Mouse (Mus musculus): ENCODE results near the gene Clstn2. TPM values are rescaled to one million over a fixed set of nuclear protein-coding genes. Genes with fewer than 3 reads are reported as not detected.
A peak's percentile ranks its signal among the peaks of the same experiment; 100 is the strongest.

The Clstn2 gene
- polyA plus RNA-seq, 1 experiment from 2014 or later: 0.36 TPM

GRCm38 (mm10) chr9:97826077-97826947 lies 206.7 kb downstream of the Clstn2 start:
- Histone ChIP-seq H3K9me3 (no peaks in the 10 kb centered on the region), H3K27me3 (replicated peaks) (0 out of 2 replicates have a peak, but pooled peaks cover 3% of the 10 kb centered on the region), H3K4me1 (peaks cover 55% of the 10 kb centered on the region), H3K36me3 (no peaks in the 10 kb centered on the region), H3K27ac (replicated peaks) (peak overlapping the region; percentile 58), H3K9ac (no peak overlapping the region), H3K4me3 (no peak overlapping the region), H3K4me2 (peak overlapping the region; percentile 53)
- WGBS: 24% methylated on average over 16 of the region's 16 CpGs
- no peak; the same call in 1 of the 2 replicates for ATAC-seq (ENCODE audit: extremely low read depth, insufficient number of reproducible peaks, low FRiP score, low TSS enrichment)

GRCm38 (mm10) chr9:97817116-97817515 lies 215.9 kb downstream of the Clstn2 start:
- Histone ChIP-seq H3K9ac (no peak overlapping the region), H3K4me2 (no peak overlapping the region), H3K9me3 (no peaks in the 10 kb centered on the region), H3K27me3 (replicated peaks) (no peaks in the 10 kb centered on the region), H3K4me1 (peaks cover 18% of the 10 kb centered on the region), H3K4me3 (no peak overlapping the region), H3K27ac (replicated peaks) (no peak overlapping the region), H3K36me3 (no peaks in the 10 kb centered on the region)
- WGBS: 47% methylated on average over 4 of the region's 4 CpGs
- ATAC-seq (ENCODE audit: extremely low read depth, insufficient number of reproducible peaks, low FRiP score, low TSS enrichment): no peak

GRCm38 (mm10) chr9:97816143-97816805 lies 216.7 kb downstream of the Clstn2 start:
- H3K36me3 ChIP-seq: no peaks in the 10 kb centered on the region
- no peak for ATAC-seq (ENCODE audit: extremely low read depth, insufficient number of reproducible peaks, low FRiP score, low TSS enrichment)
- H3K27ac ChIP-seq (replicated peaks): no peak overlapping the region
- 70% methylated on average over 3 of the region's 3 CpGs for WGBS
- no peaks in the 10 kb centered on the region for H3K9me3 ChIP-seq
- no peak overlapping the region for H3K4me2 ChIP-seq
- no peak overlapping the region for H3K9ac ChIP-seq
- peaks cover 18% of the 10 kb centered on the region for H3K4me1 ChIP-seq
- H3K27me3 ChIP-seq (replicated peaks): no peaks in the 10 kb centered on the region
- H3K4me3 ChIP-seq: no peak overlapping the region

- no peaks in the 10 kb centered on the region for H3K36me3 ChIP-seq
- peak overlapping the region; percentile 9; the same call in 1 of the 2 replicates for H3K4me2 ChIP-seq
- H3K4me3 ChIP-seq: no peak overlapping the region
- H3K4me1 ChIP-seq: peaks cover 10% of the 10 kb centered on the region
- 0 out of 2 replicates have a peak overlapping the region, but pooled peaks have one; percentile 8 for H3K27ac ChIP-seq (replicated peaks)
- H3K9ac ChIP-seq: 0 out of 2 replicates have a peak overlapping the region, but pooled peaks have one; percentile 5
- H3K27me3 ChIP-seq (replicated peaks): no peaks in the 10 kb centered on the region
- 11% methylated on average over 3 of the region's 3 CpGs for WGBS
- H3K9me3 ChIP-seq: no peaks in the 10 kb centered on the region
- no peak for ATAC-seq (ENCODE audit: extremely low read depth, insufficient number of reproducible peaks, low FRiP score, low TSS enrichment)
These were observed 219.8 kb downstream of the Clstn2 start for GRCm38 (mm10) chr9:97813157-97813556.

- Histone ChIP-seq H3K9me3 (no peaks in the 10 kb centered on the region), H3K9ac (no peak overlapping the region), H3K36me3 (no peaks in the 10 kb centered on the region), H3K4me3 (no peak overlapping the region), H3K27me3 (replicated peaks) (no peaks in the 10 kb centered on the region), H3K4me1 (no peaks in the 10 kb centered on the region), H3K27ac (replicated peaks) (no peak overlapping the region), H3K4me2 (no peak overlapping the region)
- WGBS: 83% methylated on average over 5 of the region's 5 CpGs
- ATAC-seq (ENCODE audit: extremely low read depth, insufficient number of reproducible peaks, low FRiP score, low TSS enrichment): no peak
These were observed 225.9 kb downstream of the Clstn2 start for GRCm38 (mm10) chr9:97807031-97807430.

- peaks cover 8% of the 10 kb centered on the region for H3K4me1 ChIP-seq
- 63% methylated on average over 8 of the region's 8 CpGs for WGBS
- H3K4me2 ChIP-seq: no peak overlapping the region
- no peaks in the 10 kb centered on the region for H3K27me3 ChIP-seq (replicated peaks)
- no peaks in the 10 kb centered on the region for H3K9me3 ChIP-seq
- H3K36me3 ChIP-seq: no peaks in the 10 kb centered on the region
- H3K4me3 ChIP-seq: no peak overlapping the region
- H3K9ac ChIP-seq: no peak overlapping the region
- H3K27ac ChIP-seq (replicated peaks): no peak overlapping the region
- ATAC-seq (ENCODE audit: extremely low read depth, insufficient number of reproducible peaks, low FRiP score, low TSS enrichment): no peak
These were observed 239.3 kb downstream of the Clstn2 start for GRCm38 (mm10) chr9:97793661-97794060.

- Histone ChIP-seq H3K36me3 (no peaks in the 10 kb centered on the region), H3K4me2 (no peak overlapping the region), H3K4me3 (no peak overlapping the region), H3K27ac (replicated peaks) (no peak overlapping the region), H3K27me3 (replicated peaks) (no peaks in the 10 kb centered on the region), H3K4me1 (peaks cover 11% of the 10 kb centered on the region; the same call in 1 of the 2 replicates), H3K9ac (no peak overlapping the region), H3K9me3 (no peaks in the 10 kb centered on the region)
- no peak for ATAC-seq (ENCODE audit: extremely low read depth, insufficient number of reproducible peaks, low FRiP score, low TSS enrichment)
- WGBS: 53% methylated on average over 5 of the region's 5 CpGs
These were observed 244.8 kb downstream of the Clstn2 start for GRCm38 (mm10) chr9:97788151-97788670.

- 67% methylated on average over 5 of the region's 5 CpGs for WGBS
- Histone ChIP-seq H3K27ac (replicated peaks) (no peak overlapping the region), H3K9me3 (no peaks in the 10 kb centered on the region), H3K36me3 (no peaks in the 10 kb centered on the region), H3K4me2 (no peak overlapping the region), H3K27me3 (replicated peaks) (no peaks in the 10 kb centered on the region), H3K4me1 (no peaks in the 10 kb centered on the region), H3K9ac (no peak overlapping the region), H3K4me3 (no peak overlapping the region)
- ATAC-seq (ENCODE audit: extremely low read depth, insufficient number of reproducible peaks, low FRiP score, low TSS enrichment): no peak
These were observed 252.9 kb downstream of the Clstn2 start for GRCm38 (mm10) chr9:97780032-97780616.

- WGBS: 66% methylated on average over 1 of the region's 1 CpGs
- no peak for ATAC-seq (ENCODE audit: extremely low read depth, insufficient number of reproducible peaks, low FRiP score, low TSS enrichment)
These were observed 257.2 kb downstream of the Clstn2 start for GRCm38 (mm10) chr9:97775770-97776169.

GRCm38 (mm10) chr9:97774991-97775390 lies 258.0 kb downstream of the Clstn2 start:
- ATAC-seq (ENCODE audit: extremely low read depth, insufficient number of reproducible peaks, low FRiP score, low TSS enrichment): no peak
- Histone ChIP-seq H3K9me3 (no peaks in the 10 kb centered on the region), H3K9ac (no peak overlapping the region), H3K36me3 (no peaks in the 10 kb centered on the region), H3K27me3 (replicated peaks) (peaks cover 4% of the 10 kb centered on the region; the same call in 1 of the 2 replicates), H3K4me2 (no peak overlapping the region), H3K4me3 (no peak overlapping the region), H3K4me1 (no peaks in the 10 kb centered on the region), H3K27ac (replicated peaks) (no peak overlapping the region)
- WGBS: 52% methylated on average over 1 of the region's 1 CpGs

More at GRCm38 (mm10) chr9:97775770-97776169, 257.2 kb downstream of the Clstn2 start:
- Histone ChIP-seq H3K36me3 (no peaks in the 10 kb centered on the region), H3K9me3 (no peaks in the 10 kb centered on the region), H3K27ac (replicated peaks) (no peak overlapping the region), H3K4me3 (no peak overlapping the region), H3K4me2 (no peak overlapping the region), H3K27me3 (replicated peaks) (0 out of 2 replicates have a peak, but pooled peaks cover 4% of the 10 kb centered on the region), H3K4me1 (no peaks in the 10 kb centered on the region), H3K9ac (no peak overlapping the region)

- no peak for ATAC-seq (ENCODE audit: extremely low read depth, insufficient number of reproducible peaks, low FRiP score, low TSS enrichment)
- 73% methylated on average over 3 of the region's 3 CpGs for WGBS
These were observed 259.1 kb downstream of the Clstn2 start for GRCm38 (mm10) chr9:97773911-97774310.

More at GRCm38 (mm10) chr9:97773911-97774310, 259.1 kb downstream of the Clstn2 start:
- H3K9me3 ChIP-seq: no peaks in the 10 kb centered on the region
- H3K27me3 ChIP-seq (replicated peaks): peaks cover 9% of the 10 kb centered on the region; the same call in 1 of the 2 replicates
- no peak overlapping the region for H3K27ac ChIP-seq (replicated peaks)
- H3K4me1 ChIP-seq: no peaks in the 10 kb centered on the region; the same call in 1 of the 2 replicates
- no peaks in the 10 kb centered on the region for H3K36me3 ChIP-seq
- no peak overlapping the region for H3K4me2 ChIP-seq
- H3K4me3 ChIP-seq: no peak overlapping the region
- no peak overlapping the region for H3K9ac ChIP-seq

All from heart, embryonic 13.5 days (tissue).